Mouse (Mus musculus): ENCODE measurements around the gene Nthl1. TPM values are rescaled to one million over a fixed set of nuclear protein-coding genes. Genes with fewer than 3 reads are reported as not detected.

Nthl1 gene
- polyA plus RNA-seq, 1 experiment = 18.8 TPM

DNA sequence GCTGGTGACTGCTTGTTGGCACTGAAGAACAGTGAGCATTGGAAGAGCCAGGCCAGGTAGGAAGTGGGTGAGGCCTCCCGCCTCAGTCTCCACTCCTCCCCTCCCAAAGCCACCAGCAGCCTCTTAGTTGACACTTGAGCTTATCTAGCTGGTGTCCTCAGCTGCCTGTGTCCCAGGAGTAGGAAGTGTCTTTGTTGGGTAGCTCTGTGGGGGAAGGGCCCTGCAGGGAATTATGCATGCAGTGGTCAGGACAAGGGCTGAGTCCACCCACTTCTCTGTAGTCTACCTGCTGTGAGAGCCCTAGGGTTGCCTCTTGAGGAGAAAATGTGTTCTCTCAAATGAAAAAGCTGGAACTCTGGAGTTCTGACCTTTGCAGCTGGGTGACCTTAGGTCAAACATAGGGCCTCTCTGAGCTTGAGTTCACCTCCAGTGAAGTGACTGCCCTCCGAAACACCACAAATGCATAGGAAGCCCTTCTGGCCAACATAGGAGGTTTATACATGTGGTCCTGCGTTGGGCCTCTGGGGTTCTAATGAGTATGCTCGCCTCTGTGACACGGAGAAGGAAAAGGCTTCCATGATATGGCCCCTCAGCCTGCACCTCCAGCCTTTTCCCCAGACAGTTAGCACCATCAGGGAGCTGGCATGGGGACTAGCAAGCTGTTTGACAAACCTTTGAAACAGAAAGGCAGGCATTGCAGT lies 4.5 kb downstream of the Nthl1 start:
- Histone ChIP-seq H3K4me1 (ENCODE audit: control insufficient read depth, insufficient read depth, low read length) (peaks cover 62% of the 10 kb centered on the region), H3K4me3 (replicated peaks; ENCODE audit: extremely low read depth, low read depth, low read length) (no peak overlapping the region)
- 54% methylated on average over 5 of the region's 5 CpGs for WGBS
- TF ChIP-seq POLR2A (IDR thresholded peaks at IDR 0.05; ENCODE audit: borderline replicate concordance, extremely low read depth, low read depth, low read length) (peak; percentile 46; the same call in 1 of the 2 replicates), CTCF (IDR thresholded peaks at IDR 0.05; ENCODE audit: insufficient read depth, low read length) (no peak)
- DNase-seq = peak; percentile 64

DNA sequence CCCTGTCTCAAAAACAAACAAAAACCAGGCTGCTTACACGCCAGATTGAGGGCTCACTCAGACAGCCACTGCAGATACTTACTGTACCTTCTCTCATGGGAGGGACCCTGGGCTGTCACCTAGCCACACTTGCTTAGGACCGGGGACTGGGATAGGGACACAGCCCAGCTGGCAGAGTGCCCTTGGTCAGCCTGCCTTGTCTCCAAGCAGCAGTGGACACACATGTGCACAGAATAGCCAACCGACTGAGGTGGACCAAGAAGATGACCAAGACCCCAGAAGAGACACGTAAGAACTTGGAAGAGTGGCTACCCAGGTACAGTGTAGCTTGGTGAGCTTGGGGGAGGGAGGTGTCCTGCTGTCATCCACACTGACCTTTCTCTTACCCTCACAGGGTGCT lies 5.7 kb downstream of the Nthl1 start:
- WGBS = 48% methylated on average over 4 of the region's 4 CpGs
- Histone ChIP-seq H3K4me3 (replicated peaks; ENCODE audit: extremely low read depth, low read depth, low read length) (no peak overlapping the region), H3K4me1 (ENCODE audit: control insufficient read depth, insufficient read depth, low read length) (peaks cover 60% of the 10 kb centered on the region)
- TF ChIP-seq POLR2A (IDR thresholded peaks at IDR 0.05; ENCODE audit: borderline replicate concordance, extremely low read depth, low read depth, low read length) (no peak), CTCF (IDR thresholded peaks at IDR 0.05; ENCODE audit: insufficient read depth, low read length) (no peak)
- DNase-seq = peak; percentile 21

DNA sequence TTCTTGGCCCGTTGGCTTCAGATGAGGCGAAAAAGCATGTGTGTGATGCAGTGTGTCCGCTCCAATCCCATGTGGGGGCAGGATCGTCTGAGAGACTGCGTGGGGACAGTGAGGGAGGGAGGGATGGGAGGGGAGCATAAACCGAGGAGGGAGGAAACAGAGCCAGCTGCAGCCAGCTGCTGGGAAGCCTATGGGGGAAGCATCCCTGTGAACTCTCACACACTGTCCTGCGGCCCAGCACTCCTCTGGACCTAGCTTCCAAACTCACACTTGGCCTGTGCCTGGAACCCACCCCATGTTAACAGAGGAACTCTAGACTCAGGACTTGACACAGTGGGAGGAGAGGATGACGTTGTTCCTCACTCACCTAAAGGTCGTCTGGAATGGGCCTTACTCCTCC lies 6.4 kb downstream of the Nthl1 start:
- no peak for DNase-seq
- TF ChIP-seq POLR2A (IDR thresholded peaks at IDR 0.05; ENCODE audit: borderline replicate concordance, extremely low read depth, low read depth, low read length) (no peak), CTCF (IDR thresholded peaks at IDR 0.05; ENCODE audit: insufficient read depth, low read length) (no peak)
- H3K4me1 ChIP-seq (ENCODE audit: control insufficient read depth, insufficient read depth, low read length) = peaks cover 56% of the 10 kb centered on the region
- no peak overlapping the region for H3K4me3 ChIP-seq (replicated peaks; ENCODE audit: extremely low read depth, low read depth, low read length)
- 48% methylated on average over 9 of the region's 9 CpGs for WGBS

DNA sequence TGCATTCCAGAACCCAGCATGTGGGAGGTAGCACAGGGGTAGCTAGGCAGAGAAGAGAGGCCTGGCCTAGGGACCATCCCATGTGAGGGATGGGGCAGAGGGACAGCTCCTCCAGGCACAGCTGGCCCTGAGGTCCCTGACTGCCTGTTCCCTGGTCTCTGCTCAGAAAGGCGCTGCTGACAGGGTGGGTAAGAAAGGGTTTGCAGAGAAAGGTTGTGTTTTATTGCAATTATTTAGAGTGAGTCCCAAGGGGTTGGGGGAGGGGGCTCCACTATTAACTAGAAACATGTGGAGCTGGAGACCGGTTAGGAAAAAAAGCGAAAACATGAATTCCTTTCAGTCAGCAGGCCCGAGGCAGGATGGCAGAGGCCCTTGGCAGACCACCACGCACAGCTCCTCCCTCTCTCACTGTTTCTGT lies 7.1 kb downstream of the Nthl1 start:
- no peak for TF ChIP-seq CTCF (IDR thresholded peaks at IDR 0.05; ENCODE audit: insufficient read depth, low read length)
- TF ChIP-seq POLR2A (IDR thresholded peaks at IDR 0.05; ENCODE audit: borderline replicate concordance, extremely low read depth, low read depth, low read length) = no peak
- H3K4me3 ChIP-seq (replicated peaks; ENCODE audit: extremely low read depth, low read depth, low read length) = no peak overlapping the region
- H3K4me1 ChIP-seq (ENCODE audit: control insufficient read depth, insufficient read depth, low read length) = peaks cover 52% of the 10 kb centered on the region
- WGBS = 55% methylated on average over 5 of the region's 5 CpGs
- no peak for DNase-seq

DNA sequence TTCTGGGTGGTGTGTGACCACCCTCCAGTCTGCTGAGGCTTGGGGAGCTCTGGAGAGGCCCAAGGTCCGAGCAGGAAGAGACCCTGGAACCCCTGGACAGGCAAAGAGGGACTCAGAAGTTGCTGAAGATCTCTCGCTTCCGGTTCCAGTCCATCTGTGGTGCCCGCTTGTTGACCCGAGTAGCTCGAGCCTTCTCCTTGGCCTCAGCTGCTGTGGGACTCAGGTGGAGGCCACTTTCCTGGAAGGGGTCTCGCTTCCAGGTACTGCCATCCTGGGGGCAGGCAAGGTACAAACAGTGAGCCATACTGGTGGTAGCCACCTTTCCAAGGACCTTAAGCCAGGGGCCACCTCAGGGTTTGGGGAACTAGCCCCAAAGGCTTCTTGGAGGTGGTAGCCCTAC lies 7.6 kb downstream of the Nthl1 start:
- Histone ChIP-seq H3K4me1 (ENCODE audit: control insufficient read depth, insufficient read depth, low read length) (peaks cover 49% of the 10 kb centered on the region), H3K4me3 (replicated peaks; ENCODE audit: extremely low read depth, low read depth, low read length) (no peak overlapping the region)
- DNase-seq = peak; percentile 9
- no peak for TF ChIP-seq CTCF (IDR thresholded peaks at IDR 0.05; ENCODE audit: insufficient read depth, low read length)
- TF ChIP-seq POLR2A (IDR thresholded peaks at IDR 0.05; ENCODE audit: borderline replicate concordance, extremely low read depth, low read depth, low read length) = no peak
- WGBS = 76% methylated on average over 7 of the region's 7 CpGs

DNA sequence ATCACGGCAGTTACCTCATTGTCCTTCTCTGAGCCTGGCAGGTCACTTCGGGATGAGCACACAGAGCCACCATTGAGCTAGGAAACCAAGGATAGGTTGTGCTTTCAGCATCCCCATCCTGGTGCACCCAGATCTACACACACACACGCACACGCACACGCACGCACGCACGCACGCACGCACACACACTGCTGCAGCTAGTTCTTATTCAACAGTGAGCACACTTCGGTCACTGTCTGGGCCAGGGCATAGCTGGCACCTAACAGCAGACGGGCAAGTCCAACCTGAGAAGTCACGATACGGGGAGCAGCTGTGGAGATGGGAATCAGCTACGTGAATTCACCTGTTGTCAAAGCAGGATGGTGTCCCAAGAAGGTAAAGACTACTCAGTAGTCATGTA lies 8.1 kb downstream of the Nthl1 start:
- WGBS = 92% methylated on average over 15 of the region's 15 CpGs
- Histone ChIP-seq H3K4me3 (replicated peaks; ENCODE audit: extremely low read depth, low read depth, low read length) (no peak overlapping the region), H3K4me1 (ENCODE audit: control insufficient read depth, insufficient read depth, low read length) (peaks cover 49% of the 10 kb centered on the region)
- TF ChIP-seq CTCF (IDR thresholded peaks at IDR 0.05; ENCODE audit: insufficient read depth, low read length) (no peak), POLR2A (IDR thresholded peaks at IDR 0.05; ENCODE audit: borderline replicate concordance, extremely low read depth, low read depth, low read length) (no peak)
- no peak for DNase-seq

DNA sequence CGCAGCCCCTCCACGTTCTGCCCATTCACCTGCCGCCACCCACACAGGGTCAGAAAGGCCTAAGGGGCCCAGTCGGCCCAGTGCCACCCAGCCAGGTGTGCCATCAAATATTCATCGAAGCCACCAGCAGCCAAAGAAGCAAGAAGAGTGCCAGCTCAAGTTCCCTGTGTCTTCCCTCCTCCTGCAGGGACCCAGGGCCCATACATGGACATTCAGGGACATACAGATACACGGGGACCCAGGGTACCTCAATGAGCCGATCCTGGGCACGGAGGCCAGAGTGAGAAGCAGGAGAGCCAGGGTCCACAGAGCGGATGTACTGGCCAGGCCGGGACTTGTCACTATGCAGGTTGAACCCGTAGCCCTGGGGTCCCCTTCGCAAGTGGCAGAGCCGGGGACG lies 9.5 kb downstream of the Nthl1 start:
- DNase-seq = no peak
- no peak overlapping the region for H3K4me3 ChIP-seq (replicated peaks; ENCODE audit: extremely low read depth, low read depth, low read length)
- H3K4me1 ChIP-seq (ENCODE audit: control insufficient read depth, insufficient read depth, low read length) = peaks cover 44% of the 10 kb centered on the region
- no peak for TF ChIP-seq CTCF (IDR thresholded peaks at IDR 0.05; ENCODE audit: insufficient read depth, low read length)
- TF ChIP-seq POLR2A (IDR thresholded peaks at IDR 0.05; ENCODE audit: borderline replicate concordance, extremely low read depth, low read depth, low read length) = no peak
- WGBS = 86% methylated on average over 14 of the region's 14 CpGs

DNA sequence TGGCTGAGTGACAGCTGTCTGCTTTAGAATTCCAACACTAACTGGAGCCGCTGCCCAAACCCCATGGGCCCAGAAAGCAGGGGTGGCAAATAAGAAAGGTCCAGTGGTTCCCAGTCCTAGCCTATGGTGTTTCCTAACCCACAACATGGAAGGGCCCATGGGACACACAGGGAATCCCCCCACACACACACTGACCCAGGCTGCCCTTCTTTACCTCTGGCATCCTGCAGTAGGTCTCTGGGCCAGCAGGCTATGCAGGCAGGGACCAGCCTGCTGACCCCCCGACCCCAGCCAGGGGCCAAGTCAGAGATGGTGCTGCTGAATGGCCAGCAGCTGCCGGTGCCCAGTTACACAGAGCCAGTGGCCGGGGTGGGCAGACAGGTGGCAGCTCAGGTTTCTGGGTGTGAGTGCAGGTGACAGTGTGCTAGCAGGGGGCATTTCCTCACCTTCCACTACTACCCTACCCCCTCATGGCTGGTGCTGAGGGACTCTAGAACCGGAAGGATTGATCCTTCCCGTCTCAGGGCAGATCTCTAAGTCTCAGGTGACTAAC lies 10.4 kb downstream of the Nthl1 start:
- H3K4me3 ChIP-seq (replicated peaks; ENCODE audit: extremely low read depth, low read depth, low read length) = peak overlapping the region; percentile 63
- H3K4me1 ChIP-seq (ENCODE audit: control insufficient read depth, insufficient read depth, low read length) = peaks cover 38% of the 10 kb centered on the region
- DNase-seq = peak; percentile 10
- 47% methylated on average over 6 of the region's 6 CpGs for WGBS
- TF ChIP-seq CTCF (IDR thresholded peaks at IDR 0.05; ENCODE audit: insufficient read depth, low read length) = no peak
- no peak for TF ChIP-seq POLR2A (IDR thresholded peaks at IDR 0.05; ENCODE audit: borderline replicate concordance, extremely low read depth, low read depth, low read length)

DNA sequence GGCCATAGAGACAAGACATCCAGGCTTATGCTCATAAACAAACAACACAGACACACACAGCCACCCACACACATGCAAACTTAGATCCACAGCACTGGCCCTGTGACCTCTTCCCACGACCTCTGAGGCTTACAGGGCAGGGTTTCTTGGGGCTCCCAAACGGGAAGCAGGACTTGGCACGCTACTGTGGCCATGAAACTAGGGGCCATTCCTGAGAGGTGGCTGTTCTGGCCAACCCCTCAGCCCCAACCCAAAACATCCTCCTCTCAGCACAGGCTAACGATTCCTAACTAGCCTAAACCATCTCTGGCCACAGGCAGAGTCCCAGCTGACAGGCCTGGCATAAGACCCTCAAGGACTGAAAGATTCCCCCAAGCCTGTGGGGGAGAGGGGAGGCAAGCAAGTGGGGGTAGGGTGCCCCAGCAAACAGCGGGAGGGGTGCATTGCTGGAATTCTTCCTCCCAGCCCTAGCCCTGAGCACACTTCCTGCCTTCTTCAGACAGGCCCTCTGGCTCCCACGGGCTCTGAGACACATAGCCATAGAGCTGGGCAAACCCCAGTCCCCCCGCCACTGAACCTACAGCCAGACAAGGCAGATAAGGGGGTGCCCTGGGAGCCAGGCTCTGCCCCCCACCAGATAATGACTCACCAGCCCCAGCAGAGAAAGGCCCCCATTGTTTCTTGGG lies 11.7 kb downstream of the Nthl1 start:
- Histone ChIP-seq H3K4me3 (replicated peaks; ENCODE audit: extremely low read depth, low read depth, low read length) (peak overlapping the region; percentile 63), H3K4me1 (ENCODE audit: control insufficient read depth, insufficient read depth, low read length) (peaks cover 31% of the 10 kb centered on the region)
- WGBS = 15% methylated on average over 7 of the region's 7 CpGs
- DNase-seq = peak; percentile 43
- TF ChIP-seq POLR2A (IDR thresholded peaks at IDR 0.05; ENCODE audit: borderline replicate concordance, extremely low read depth, low read depth, low read length) = peak; percentile 63; the same call in 1 of the 2 replicates
- TF ChIP-seq CTCF (IDR thresholded peaks at IDR 0.05; ENCODE audit: insufficient read depth, low read length) = no peak
